Mouse (Mus musculus): ENCODE data around the gene Grwd1.

- TF ChIP-seq CTCF (IDR thresholded peaks at IDR 0.05; ENCODE audit: insufficient read depth, low read length) (no peak), POLR2A (IDR thresholded peaks at IDR 0.05; ENCODE audit: borderline replicate concordance, extremely low read depth, low read depth, low read length) (no peak)
Measured at GRCm38 (mm10) chr7:45800001-45800400, 30.7 kb downstream of the Grwd1 start.
